Mouse (Mus musculus) spleen, adult 12 weeks (tissue): Measurements from ENCODE around the gene Kdm4b.
A peak's percentile ranks its signal among the peaks of the same experiment; 100 is the strongest.

ENCODE experiments used
- DNase-seq: peaks from one replicate; pipeline ENCODE4 v3.0.0; 2022; ENCODE audit warnings: low spot score

The Kdm4b gene

DNA sequence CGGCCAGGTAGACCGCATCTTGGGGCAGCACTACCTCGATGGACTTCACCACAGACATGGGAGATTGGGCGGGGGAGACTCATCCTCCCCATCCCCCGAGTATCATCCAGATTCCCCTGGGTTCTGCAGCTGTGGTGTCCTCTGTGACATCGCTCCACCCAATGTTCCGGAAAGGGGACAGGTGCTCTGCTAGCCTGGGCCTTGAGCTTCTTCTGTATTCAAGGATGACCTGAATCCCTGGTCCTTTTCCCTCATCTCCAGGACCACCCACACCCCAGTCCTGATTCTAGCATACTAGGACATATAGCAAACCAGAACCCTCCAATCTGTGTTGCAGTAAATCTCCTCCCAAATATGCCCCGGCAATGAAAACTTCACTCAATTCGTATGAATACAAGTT, 25.7 kb upstream of the Kdm4b start, which contains the start of gene Arrdc5:
Arrdc5 (minus strand) TSS at position 101 of the 400 bp plus-strand sequence.
- DNase-seq, result no peak

- DNase-seq, result no peak
Measured at GRCm38 (mm10) chr17:56302363-56302996, 23.4 kb upstream of the Kdm4b start.

DNA sequence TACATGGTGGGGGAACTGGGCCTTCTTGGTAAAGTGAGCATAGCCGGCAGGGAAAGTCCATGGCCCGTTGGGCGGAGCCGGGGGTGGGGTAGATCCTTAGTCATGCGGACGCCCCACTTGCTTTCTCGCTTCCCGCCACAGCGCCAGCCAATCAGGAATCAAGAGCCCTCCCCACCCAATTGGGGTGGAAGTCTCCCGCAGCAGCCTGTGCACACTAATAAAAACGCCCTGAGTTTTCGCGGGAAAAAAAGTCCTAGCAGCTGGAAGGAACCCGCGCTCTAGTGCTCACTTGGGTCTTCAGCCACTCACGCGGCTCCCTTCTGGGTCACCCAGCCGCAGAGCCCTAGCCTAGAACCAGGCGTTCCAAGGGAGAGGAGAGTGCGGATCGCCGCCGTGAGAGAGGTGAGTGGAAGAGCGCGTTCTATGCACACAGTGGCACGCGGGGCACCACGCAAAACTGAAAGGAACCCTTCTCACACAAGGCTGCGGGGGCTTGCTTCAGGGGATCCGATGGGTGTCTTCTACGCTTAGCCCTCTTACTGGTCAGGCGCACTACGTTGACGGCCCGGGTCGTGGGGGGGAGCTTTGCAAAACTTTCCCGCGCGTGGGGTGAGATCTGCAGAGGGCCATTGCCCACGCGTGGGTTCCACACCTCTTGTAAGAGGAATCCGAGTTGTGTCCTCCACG, 22.6 kb upstream of the Kdm4b start, which contains the start of gene Uhrf1:
Uhrf1 (plus strand) TSS at position 162 of the 687 bp plus-strand sequence.
- peak; percentile 74 for DNase-seq

GRCm38 (mm10) chr17:56303847-56304586, 21.8 kb upstream of the Kdm4b start:
- DNase-seq, result peak; percentile 96

- no peak for DNase-seq
Measured at GRCm38 (mm10) chr17:56304718-56305117, 21.1 kb upstream of the Kdm4b start.

- DNase-seq, result no peak
Measured at GRCm38 (mm10) chr17:56305156-56305555, 20.7 kb upstream of the Kdm4b start.

DNA sequence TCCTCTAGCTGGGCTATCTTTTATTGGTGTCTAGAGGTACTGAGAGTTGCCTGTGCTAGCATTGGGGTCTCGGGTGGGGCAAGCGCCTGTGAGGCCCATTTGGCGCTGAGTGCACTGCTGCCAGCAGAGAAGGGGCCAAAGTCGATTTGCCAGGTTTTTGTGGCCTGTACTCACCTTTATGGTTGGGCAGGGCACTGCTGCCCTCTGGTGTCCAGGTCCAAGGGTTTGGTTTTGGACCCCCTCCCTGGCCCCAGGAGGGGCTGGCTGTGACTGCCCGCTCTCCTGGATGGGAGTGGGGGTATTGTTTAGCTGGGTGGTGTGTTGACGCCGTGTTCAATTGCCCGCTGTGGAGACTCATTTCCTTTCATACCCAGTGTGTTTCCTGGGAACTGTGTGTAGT, 20.0 kb upstream of the Kdm4b start:
- no peak for DNase-seq

GRCm38 (mm10) chr17:56308088-56308487, 17.8 kb upstream of the Kdm4b start:
- DNase-seq, result no peak

DNA sequence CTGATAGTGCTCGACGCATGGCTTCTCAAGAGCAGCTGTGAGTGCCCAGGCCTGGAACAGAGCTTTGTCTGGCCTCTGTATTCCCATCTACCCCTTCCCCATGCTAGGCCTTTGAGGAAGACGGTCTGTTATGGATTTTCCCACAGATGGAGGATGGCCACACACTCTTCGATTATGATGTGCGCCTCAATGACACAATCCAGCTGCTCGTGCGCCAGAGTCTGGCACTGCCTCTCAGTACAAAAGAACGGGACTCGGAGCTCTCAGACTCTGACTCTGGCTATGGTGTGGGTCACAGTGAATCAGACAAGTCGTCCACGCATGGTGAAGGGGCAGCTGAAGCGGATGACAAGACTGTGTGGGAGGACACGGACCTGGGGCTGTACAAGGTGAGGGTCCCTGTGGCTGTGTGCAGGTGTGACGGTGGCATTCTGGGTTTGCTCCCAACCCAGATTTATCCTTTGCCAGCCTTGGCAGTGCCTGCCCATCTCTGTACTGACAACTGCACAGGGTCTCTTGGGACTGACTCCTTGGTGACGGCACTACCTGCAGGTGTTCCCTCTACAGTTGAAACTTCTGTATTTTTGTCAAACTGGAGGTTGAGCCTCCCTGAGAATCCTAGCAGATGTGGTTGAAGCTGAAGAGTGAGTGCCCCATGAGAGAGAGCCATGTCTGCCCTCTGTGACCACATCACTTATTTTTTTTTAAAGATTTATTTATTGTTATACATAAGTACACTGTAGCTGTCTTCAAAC, 16.5 kb upstream of the Kdm4b start:
- DNase-seq, result no peak

DNA sequence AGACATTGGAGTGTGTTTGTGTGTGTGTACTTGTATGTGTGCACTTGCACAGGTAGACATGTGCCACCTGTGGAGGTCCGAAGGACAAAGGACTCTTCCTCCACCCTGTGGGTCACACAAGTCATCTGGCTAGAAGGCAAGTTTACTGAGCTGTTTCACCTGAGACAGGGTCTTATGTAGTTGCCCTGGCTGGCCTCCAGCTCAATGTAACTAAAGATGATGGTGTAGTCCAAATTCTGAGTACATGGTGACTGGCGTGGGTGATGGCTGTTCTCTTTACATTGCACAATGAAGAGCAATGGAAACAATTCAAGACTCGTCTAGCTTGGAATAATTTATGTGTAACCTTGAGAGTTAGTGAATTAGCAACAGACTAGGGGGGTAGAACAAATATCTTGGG, 1.4 kb upstream of the Kdm4b start:
- no peak for DNase-seq

DNA sequence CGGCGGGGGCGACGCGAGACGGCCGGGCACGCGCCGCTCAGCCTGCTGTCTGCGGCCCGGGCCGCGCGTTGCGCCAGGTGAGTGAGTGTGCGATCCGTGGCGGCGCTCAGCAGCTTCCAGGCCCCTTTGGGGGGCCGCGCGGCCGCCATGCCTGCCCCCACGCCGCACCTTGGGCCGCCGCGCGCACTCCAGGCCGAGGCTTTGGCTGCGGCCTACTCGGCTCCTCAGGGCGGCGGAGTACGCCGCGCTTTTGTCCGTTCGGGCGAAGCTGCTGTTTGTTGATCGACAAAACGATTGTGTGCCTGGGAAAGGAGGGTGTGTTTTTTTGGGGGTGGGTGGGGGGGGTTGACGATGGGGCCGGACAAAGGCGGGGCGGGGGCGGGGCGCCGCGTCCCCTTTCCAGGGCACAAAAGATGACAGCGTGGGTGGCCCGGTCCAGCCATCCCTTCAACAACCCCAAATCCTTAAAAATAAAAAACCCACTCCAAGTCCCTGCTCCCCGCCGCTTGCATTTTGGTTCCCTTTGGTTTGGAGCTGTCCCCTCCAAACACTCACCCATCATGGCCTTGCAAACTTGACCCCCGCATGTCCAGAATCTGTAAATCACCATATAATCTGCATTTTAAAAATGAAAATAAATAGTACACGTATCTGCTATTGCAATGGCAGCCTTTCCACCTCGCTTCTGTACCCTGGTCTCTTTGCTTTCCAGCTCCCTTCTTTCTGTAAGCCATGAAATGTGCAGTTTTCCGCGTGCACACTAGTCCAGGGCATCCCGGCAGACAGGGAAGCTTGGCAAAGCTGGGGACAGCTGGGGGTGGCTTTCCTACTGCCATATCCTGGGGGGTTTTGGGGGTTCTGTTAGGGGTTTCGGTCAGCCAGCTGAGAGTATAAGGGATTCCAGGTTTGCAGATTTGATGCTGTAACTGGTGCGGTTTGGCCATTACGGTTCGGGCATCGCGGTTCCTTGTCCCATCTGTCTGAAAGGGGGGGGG, 588 bp downstream of the Kdm4b start:
- no peak for DNase-seq

GRCm38 (mm10) chr17:56329267-56329666, 3.4 kb downstream of the Kdm4b start:
- no peak for DNase-seq

DNA sequence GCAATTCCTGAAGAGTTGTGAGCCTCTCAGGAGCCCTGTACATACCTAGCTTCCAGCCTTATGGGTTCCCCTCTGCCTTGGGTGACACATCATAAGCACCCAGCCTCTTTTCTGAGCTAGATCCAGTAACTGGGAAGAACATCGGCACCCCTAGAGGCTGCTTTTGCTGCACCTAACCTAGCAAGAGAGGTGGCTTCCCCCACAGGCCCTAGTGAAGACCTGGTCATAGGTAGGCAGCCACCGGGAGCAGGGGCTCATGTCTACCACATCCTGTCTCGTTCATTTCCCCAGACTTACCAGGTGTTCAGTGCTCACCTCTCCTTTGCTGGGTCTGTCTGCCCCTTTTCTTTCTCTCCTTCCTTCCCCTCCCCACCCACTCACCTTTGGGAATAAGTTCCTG, 4.5 kb downstream of the Kdm4b start:
- no peak for DNase-seq

DNA sequence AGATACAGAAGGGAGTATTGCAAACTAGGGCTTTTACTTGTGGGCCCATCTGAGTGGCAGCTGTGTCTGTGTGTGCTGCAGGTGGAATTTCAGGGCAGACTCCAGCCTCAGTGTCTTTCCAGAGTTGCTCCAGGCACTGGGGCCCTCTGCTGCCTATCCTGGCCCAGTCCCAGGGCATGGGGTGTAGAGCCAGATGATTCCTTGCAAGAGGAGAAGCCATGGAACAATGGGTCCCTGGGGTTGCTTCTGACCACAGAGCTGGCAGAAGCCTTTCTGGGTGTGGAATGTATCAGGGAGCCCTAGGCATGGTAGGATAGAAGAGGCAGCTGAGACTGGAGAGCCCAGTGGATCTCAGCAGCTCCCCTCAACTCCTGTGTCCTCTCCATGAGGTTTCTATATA, 5.4 kb downstream of the Kdm4b start:
- no peak for DNase-seq

DNA sequence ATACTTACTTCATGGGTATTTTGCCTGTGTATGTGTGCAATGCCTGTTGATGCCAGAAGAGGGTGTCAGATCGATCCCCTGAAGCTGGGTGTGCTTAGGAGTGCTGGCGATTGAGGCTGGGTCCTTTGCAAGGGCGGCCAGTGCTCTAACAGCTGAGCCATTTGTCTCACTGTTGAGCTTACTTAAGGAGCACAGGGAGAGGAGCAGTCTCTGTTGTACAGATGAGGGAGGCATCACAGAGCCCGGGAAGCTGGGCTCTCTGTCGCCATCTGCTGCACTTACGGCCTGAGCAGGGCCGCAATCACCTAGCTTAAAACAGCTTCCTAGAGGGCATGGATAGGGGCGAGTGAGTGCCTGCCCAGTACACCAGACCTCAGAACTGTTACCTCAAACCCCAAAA, 7.1 kb downstream of the Kdm4b start:
- no peak for DNase-seq

GRCm38 (mm10) chr17:56337190-56337589, 11.3 kb downstream of the Kdm4b start:
- DNase-seq, result peak; percentile 33

DNA sequence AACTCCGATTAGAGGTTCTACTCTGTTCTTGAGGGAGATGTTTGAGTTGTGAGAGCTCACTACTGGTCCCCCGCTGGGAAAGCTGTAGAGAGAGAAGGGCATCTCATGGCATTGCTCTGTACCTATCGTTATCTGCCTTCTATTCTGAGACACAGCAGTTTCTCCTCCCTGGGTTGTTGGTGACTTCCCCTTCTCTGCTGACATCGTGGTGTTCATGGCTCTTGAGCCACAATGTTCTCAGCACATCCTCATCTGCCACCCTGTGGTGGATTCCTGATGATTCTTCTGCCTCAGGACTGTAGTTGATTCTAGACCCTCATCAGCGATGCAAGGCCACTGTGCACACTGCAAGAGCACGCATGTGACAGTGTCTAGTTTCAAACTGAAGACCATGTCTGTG, 11.9 kb downstream of the Kdm4b start:
- no peak for DNase-seq

DNA sequence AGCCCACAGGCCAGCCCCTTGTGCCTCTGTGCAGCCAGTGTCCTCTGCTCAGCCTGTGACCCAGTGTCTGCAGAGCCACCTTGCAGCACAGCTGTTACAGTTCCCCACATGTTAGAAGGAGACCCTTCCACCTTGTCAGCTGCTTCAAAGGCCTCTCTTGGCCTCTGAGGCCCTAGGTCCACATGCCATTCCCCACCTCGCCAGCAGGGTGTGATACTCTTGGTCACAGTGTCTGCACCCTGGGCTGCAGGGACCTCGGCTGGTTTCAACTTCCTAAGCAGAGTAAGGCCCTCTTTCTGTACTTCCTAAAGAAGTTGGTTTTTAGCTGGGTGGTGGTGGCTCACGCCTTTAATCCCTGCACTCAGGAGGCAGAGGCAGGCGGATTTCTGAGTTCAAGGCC, 13.0 kb downstream of the Kdm4b start:
- peak; percentile 31 for DNase-seq

GRCm38 (mm10) chr17:56340717-56341116, 14.9 kb downstream of the Kdm4b start:
- DNase-seq, result no peak

DNA sequence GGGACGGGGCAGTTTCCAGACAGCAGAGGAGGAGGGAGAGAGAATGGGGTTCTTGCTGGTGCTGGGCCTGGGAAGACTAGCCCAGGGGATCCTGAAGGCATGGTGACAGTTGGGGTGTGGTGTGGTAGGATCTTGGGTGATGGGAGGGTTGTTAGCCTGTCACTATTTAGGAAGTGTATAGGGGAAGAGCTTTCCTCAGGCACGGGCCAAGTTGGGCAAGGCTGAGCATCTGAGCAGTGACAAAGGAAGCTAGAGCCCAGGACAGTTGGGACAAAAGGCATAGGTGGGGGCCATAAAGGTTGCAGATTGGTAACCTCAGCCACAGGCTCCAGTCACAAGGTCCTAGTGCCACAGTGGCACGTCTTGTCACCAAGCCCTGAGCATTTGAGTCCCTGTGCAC, 17.6 kb downstream of the Kdm4b start:
- DNase-seq, result no peak

DNA sequence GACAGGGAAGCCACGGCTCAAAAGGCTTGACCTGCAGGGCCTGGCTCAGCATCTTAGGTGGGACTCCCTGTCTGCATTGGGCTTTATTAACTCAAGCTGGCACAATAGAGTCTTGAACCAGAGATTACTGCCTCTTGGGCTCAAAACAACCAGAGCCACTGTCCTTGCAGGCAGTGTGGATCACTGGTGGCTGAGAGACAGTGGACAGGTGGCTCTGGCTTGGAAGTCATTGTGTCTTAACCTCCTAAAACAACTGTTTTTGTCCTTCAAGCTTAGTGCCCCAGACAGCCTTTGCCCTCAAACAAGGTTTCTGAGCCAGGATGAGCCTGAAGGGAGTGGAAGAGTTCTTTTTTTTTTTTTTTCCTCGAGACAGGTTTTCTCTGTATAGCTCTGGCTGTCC, 19.5 kb downstream of the Kdm4b start:
- no peak for DNase-seq
